Mouse (Mus musculus) embryonic facial prominence, embryonic 12.5 days (tissue): ENCODE results near the gene Srebf1. TPM values are rescaled to one million over a fixed set of nuclear protein-coding genes. Genes with fewer than 3 reads are reported as not detected.

ENCODE experiments used
- ATAC-seq: fragments of 200-750 bp; cut with Nextera tagmentation; 2 replicates; pipeline ENCODE4 v1.8.0; 2017; ENCODE audit not compliant: insufficient number of reproducible peaks, insufficient read depth, low FRiP score, low TSS enrichment
- H3K27ac ChIP-seq: fragments of 300-500 bp; sonication (generic); 2 replicates; pipeline ENCODE4 v1.5.1; 2016; ENCODE audit warnings: mild to moderate bottlenecking
- H3K27me3 ChIP-seq: fragments of 300-500 bp; sonication (generic); 2 replicates; pipeline ENCODE4 v1.6.1; 2016; ENCODE audit warnings: mild to moderate bottlenecking, moderate library complexity
- H3K36me3 ChIP-seq: fragments of 300-500 bp; sonication (generic); 2 replicates; pipeline ENCODE4 v1.6.1; 2016; ENCODE audit warnings: mild to moderate bottlenecking
- H3K4me1 ChIP-seq: fragments of 300-500 bp; sonication (generic); 2 replicates; pipeline ENCODE4 v1.6.1; 2016
- H3K4me2 ChIP-seq: fragments of 300-500 bp; sonication (generic); replicated peaks from 2 replicates; pipeline ENCODE4 v1.6.1; 2016; ENCODE audit warnings: mild to moderate bottlenecking, moderate library complexity
- H3K4me3 ChIP-seq: fragments of 300-500 bp; sonication (generic); 2 replicates; pipeline ENCODE4 v1.5.1; 2016; ENCODE audit warnings: mild to moderate bottlenecking
- H3K9ac ChIP-seq: fragments of 300-500 bp; sonication (generic); 2 replicates; pipeline ENCODE4 v1.6.1; 2016; ENCODE audit warnings: mild to moderate bottlenecking, moderate library complexity
- H3K9me3 ChIP-seq: fragments of 300-500 bp; sonication (generic); 2 replicates; pipeline ENCODE4 v1.6.1; 2016; ENCODE audit warnings: mild to moderate bottlenecking, moderate library complexity
- WGBS: fragments of 180-500 bp; shearing (Covaris S2); methylation state at CpG from one replicate; pipeline ENCODE4 v1.1.7; 2016; 5-methylcytosine and 5-hydroxymethylcytosine counted together
- polyA plus RNA-seq: library from polyadenylated mRNA; unstranded; fragments of >200 nt; fragmentation: Nextera tagmentation; extraction: Ambion mirVana; gene quantifications from 2 replicates; pipeline ENCODE4 v1.2.1, GENCODE M21; 2016

The Srebf1 gene
- polyA plus RNA-seq, 1 experiment from 2014 or later = 56.6 TPM

- H3K27ac ChIP-seq = 0 out of 2 replicates have a peak overlapping the region, but pooled peaks have one; percentile 25
- peaks cover 89% of the 10 kb centered on the region for H3K36me3 ChIP-seq
- H3K4me2 ChIP-seq = no peak overlapping the region
- ATAC-seq = no peak
- no peaks in the 10 kb centered on the region for H3K9me3 ChIP-seq
- H3K4me1 ChIP-seq = peaks cover 11% of the 10 kb centered on the region
- no peak overlapping the region for H3K4me3 ChIP-seq
- H3K9ac ChIP-seq = no peak overlapping the region; the same call in 1 of the 2 replicates
- H3K27me3 ChIP-seq = no peaks in the 10 kb centered on the region
- 92% methylated on average over 26 of the region's 26 CpGs for WGBS
Measured at GRCm38 (mm10) chr11:60202710-60203638, 19.4 kb downstream of the Srebf1 start.

DNA sequence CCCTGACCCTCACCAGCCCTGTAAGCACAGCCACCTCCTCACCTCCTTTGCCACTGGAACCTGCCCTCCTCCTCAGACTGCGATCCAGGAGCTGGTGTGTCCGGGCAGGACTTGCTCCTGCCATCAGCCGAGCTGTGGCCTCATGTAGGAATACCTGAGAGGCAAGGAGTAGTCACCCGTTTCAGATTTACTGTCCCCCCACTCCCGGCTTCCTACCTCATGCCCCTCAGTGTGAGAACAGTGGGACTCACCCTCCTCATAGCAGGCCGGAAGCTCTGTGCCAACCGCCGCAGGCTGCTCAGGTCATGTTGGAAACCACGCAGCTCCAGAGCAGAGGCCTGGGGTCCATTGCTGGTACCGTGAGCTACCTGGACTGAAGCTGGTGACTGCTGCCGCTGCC, 22.0 kb downstream of the Srebf1 start:
- Histone ChIP-seq H3K36me3 (peaks cover 92% of the 10 kb centered on the region), H3K27ac (peak overlapping the region; percentile 69; the same call in 1 of the 2 replicates), H3K4me2 (no peak overlapping the region), H3K4me3 (no peak overlapping the region), H3K9me3 (no peaks in the 10 kb centered on the region), H3K27me3 (no peaks in the 10 kb centered on the region), H3K9ac (no peak overlapping the region), H3K4me1 (peaks cover 9% of the 10 kb centered on the region)
- no peak for ATAC-seq
- 89% methylated on average over 11 of the region's 11 CpGs for WGBS

- ATAC-seq = peak; percentile 48; the same call in 1 of the 2 replicates
- H3K4me1 ChIP-seq = peaks cover 9% of the 10 kb centered on the region
- H3K9me3 ChIP-seq = peaks cover 3% of the 10 kb centered on the region; the same call in 1 of the 2 replicates
- H3K4me3 ChIP-seq = no peak overlapping the region
- peaks cover 92% of the 10 kb centered on the region for H3K36me3 ChIP-seq
- H3K27me3 ChIP-seq = no peaks in the 10 kb centered on the region
- peak overlapping the region; percentile 4; the same call in 1 of the 2 replicates for H3K9ac ChIP-seq
- peak overlapping the region; percentile 69; the same call in 1 of the 2 replicates for H3K27ac ChIP-seq
- H3K4me2 ChIP-seq = 0 out of 2 replicates have a peak overlapping the region, but pooled peaks have one; percentile 15
- 24% methylated on average over 18 of the region's 18 CpGs for WGBS
Measured at GRCm38 (mm10) chr11:60199702-60200184, 22.6 kb downstream of the Srebf1 start.

GRCm38 (mm10) chr11:60198651-60199050, 23.7 kb downstream of the Srebf1 start:
- no peak for ATAC-seq
- WGBS = 86% methylated on average over 12 of the region's 12 CpGs
- peaks cover 9% of the 10 kb centered on the region for H3K4me1 ChIP-seq
- no peaks in the 10 kb centered on the region for H3K27me3 ChIP-seq
- no peak overlapping the region for H3K4me3 ChIP-seq
- H3K9ac ChIP-seq = no peak overlapping the region
- H3K36me3 ChIP-seq = peaks cover 92% of the 10 kb centered on the region
- H3K4me2 ChIP-seq = no peak overlapping the region
- H3K9me3 ChIP-seq = peaks cover 8% of the 10 kb centered on the region; the same call in 1 of the 2 replicates
- H3K27ac ChIP-seq = 0 out of 2 replicates have a peak overlapping the region, but pooled peaks have one; percentile 30

DNA sequence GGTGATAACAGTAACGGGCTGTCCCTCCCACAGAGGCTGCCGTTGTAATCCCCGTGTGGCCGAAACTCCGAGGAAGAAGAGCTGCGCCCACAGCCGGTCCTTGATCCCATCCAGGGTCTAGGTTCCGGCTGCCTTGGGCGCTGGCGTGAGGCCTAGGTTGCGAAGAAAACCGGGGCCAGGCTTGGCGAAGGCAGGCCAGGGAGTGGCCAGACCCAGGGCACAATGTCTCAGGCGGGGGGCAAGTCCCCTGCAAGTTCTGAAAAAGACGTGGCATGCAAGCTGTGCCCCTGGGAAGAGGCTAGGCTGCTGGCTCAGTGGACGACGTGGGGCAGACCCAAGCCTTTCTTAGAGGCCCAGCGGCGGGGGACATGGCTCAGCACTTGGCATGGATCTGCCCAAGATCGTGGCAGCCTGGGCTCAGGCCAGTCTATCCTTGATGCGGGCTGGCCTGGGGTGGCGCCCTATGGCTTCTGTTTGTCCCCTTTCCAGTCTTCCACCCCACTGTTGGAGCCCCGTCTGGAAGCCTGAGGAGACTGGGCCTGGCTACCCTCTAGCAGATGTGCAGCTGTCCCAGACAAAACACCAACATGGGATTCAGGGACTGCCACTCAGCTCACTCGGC, 24.3 kb downstream of the Srebf1 start:
- peaks cover 8% of the 10 kb centered on the region; the same call in 1 of the 2 replicates for H3K9me3 ChIP-seq
- no peak overlapping the region for H3K4me2 ChIP-seq
- no peak for ATAC-seq
- no peak overlapping the region for H3K4me3 ChIP-seq
- no peaks in the 10 kb centered on the region for H3K27me3 ChIP-seq
- WGBS = 83% methylated on average over 24 of the region's 24 CpGs
- H3K4me1 ChIP-seq = peaks cover 9% of the 10 kb centered on the region
- peak overlapping the region; percentile 30 for H3K27ac ChIP-seq
- H3K36me3 ChIP-seq = peaks cover 91% of the 10 kb centered on the region
- H3K9ac ChIP-seq = no peak overlapping the region

GRCm38 (mm10) chr11:60196344-60196743, 26.0 kb downstream of the Srebf1 start:
- Histone ChIP-seq H3K36me3 (peaks cover 91% of the 10 kb centered on the region), H3K27ac (no peak overlapping the region)
- 78% methylated on average over 5 of the region's 5 CpGs for WGBS

DNA sequence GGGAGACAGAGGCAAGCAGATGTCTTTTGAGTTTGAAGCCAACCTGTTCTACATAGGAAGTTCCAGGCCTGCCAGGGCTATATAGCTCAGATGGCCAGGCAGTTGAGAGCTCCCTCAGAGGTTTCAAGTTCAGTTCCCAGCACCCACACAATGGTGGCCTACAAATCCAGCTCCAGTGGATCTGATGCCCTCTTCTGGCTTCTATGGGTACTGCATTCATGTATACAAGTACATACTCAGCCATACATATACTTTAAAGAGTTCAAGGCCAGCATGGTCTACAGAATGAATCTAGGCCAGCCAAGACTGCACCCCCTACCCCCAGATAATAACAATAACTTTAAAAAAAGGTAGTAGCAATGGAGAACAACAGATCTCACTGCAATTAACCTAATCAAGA, 27.3 kb downstream of the Srebf1 start:
- Histone ChIP-seq H3K27ac (no peak overlapping the region), H3K9ac (no peak overlapping the region), H3K4me1 (peaks cover 7% of the 10 kb centered on the region), H3K4me2 (no peak overlapping the region), H3K9me3 (peaks cover 8% of the 10 kb centered on the region; the same call in 1 of the 2 replicates), H3K36me3 (peaks cover 91% of the 10 kb centered on the region), H3K27me3 (no peaks in the 10 kb centered on the region), H3K4me3 (no peak overlapping the region)
- no peak for ATAC-seq

More at GRCm38 (mm10) chr11:60196344-60196743, 26.0 kb downstream of the Srebf1 start:
- H3K4me3 ChIP-seq = no peak overlapping the region
- no peaks in the 10 kb centered on the region for H3K27me3 ChIP-seq
- H3K9me3 ChIP-seq = peaks cover 8% of the 10 kb centered on the region; the same call in 1 of the 2 replicates
- H3K4me2 ChIP-seq = no peak overlapping the region
- H3K4me1 ChIP-seq = peaks cover 9% of the 10 kb centered on the region
- H3K9ac ChIP-seq = no peak overlapping the region
- ATAC-seq = no peak

- ATAC-seq = no peak
- H3K4me2 ChIP-seq = no peak overlapping the region
- H3K4me1 ChIP-seq = no peaks in the 10 kb centered on the region
- H3K27ac ChIP-seq = no peak overlapping the region; the same call in 1 of the 2 replicates
- no peaks in the 10 kb centered on the region for H3K27me3 ChIP-seq
- H3K9me3 ChIP-seq = peaks cover 8% of the 10 kb centered on the region; the same call in 1 of the 2 replicates
- 74% methylated on average over 4 of the region's 4 CpGs for WGBS
- peaks cover 93% of the 10 kb centered on the region for H3K36me3 ChIP-seq
- H3K9ac ChIP-seq = no peak overlapping the region
- no peak overlapping the region for H3K4me3 ChIP-seq
Measured at GRCm38 (mm10) chr11:60193556-60193955, 28.8 kb downstream of the Srebf1 start.

DNA sequence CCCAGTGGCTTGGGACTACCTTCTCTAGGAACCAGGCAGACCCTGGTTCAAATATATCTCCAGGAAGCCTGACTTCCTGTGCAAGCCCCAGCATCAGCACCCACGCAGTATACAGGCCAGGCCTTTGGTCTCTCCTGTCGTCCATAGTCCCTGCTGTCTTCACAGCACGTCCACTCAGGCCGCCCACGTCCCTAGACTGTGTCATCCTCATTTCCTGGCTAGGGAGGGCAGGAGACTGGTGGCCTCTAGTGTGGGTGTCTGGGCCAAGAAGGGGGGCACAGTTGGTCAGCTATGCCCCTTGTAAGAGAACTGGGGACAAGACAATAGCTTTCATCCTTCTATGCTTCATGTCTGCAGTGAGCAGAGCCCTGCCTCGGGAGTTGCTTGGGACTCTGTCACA, 29.8 kb downstream of the Srebf1 start:
- no peak overlapping the region for H3K4me2 ChIP-seq
- ATAC-seq = no peak
- H3K9me3 ChIP-seq = peaks cover 8% of the 10 kb centered on the region; the same call in 1 of the 2 replicates
- H3K4me1 ChIP-seq = no peaks in the 10 kb centered on the region
- H3K9ac ChIP-seq = no peak overlapping the region
- H3K27me3 ChIP-seq = no peaks in the 10 kb centered on the region
- peaks cover 93% of the 10 kb centered on the region for H3K36me3 ChIP-seq
- WGBS = 81% methylated on average over 6 of the region's 6 CpGs
- H3K4me3 ChIP-seq = no peak overlapping the region
- H3K27ac ChIP-seq = 0 out of 2 replicates have a peak overlapping the region, but pooled peaks have one; percentile 23

GRCm38 (mm10) chr11:60190055-60190641, 32.2 kb downstream of the Srebf1 start:
- H3K27me3 ChIP-seq = no peaks in the 10 kb centered on the region
- no peak overlapping the region for H3K9ac ChIP-seq
- H3K27ac ChIP-seq = no peak overlapping the region
- no peak for ATAC-seq
- H3K36me3 ChIP-seq = peaks cover 99% of the 10 kb centered on the region
- H3K9me3 ChIP-seq = peaks cover 8% of the 10 kb centered on the region; the same call in 1 of the 2 replicates
- no peak overlapping the region for H3K4me2 ChIP-seq
- H3K4me1 ChIP-seq = peaks cover 7% of the 10 kb centered on the region; the same call in 1 of the 2 replicates
- WGBS = 82% methylated on average over 17 of the region's 17 CpGs
- H3K4me3 ChIP-seq = no peak overlapping the region

GRCm38 (mm10) chr11:60189501-60190040, 32.8 kb downstream of the Srebf1 start:
- Histone ChIP-seq H3K4me1 (peaks cover 13% of the 10 kb centered on the region), H3K4me3 (no peak overlapping the region), H3K9ac (no peak overlapping the region), H3K36me3 (peaks cover 96% of the 10 kb centered on the region), H3K27me3 (no peaks in the 10 kb centered on the region), H3K27ac (0 out of 2 replicates have a peak overlapping the region, but pooled peaks have one; percentile 41), H3K9me3 (0 out of 2 replicates have a peak, but pooled peaks cover 3% of the 10 kb centered on the region), H3K4me2 (no peak overlapping the region)
- WGBS = 87% methylated on average over 21 of the region's 21 CpGs
- ATAC-seq = no peak
